Mouse (Mus musculus): ENCODE data around the gene Dcaf10. TPM values are rescaled to one million over a fixed set of nuclear protein-coding genes. Genes with fewer than 3 reads are reported as not detected.
A peak's percentile ranks its signal among the peaks of the same experiment; 100 is the strongest.
"Not testable (repeated sequence)": the region's sequence is repeated elsewhere in the genome, so short reads cannot be mapped to it uniquely, and the experiment has no call there.

Gene Dcaf10
- total RNA-seq (2017) = 9.7 and 12.0 TPM in 2 replicates

GRCm38 (mm10) chr4:45341669-45342249, at the start of gene Dcaf10:
Gene Dcaf10 (plus strand): TSS chr4:45342101.
- peak; percentile 96 for ATAC-seq (replicated peaks; ENCODE audit: low read depth, poor library complexity, severe bottlenecking)

DNA sequence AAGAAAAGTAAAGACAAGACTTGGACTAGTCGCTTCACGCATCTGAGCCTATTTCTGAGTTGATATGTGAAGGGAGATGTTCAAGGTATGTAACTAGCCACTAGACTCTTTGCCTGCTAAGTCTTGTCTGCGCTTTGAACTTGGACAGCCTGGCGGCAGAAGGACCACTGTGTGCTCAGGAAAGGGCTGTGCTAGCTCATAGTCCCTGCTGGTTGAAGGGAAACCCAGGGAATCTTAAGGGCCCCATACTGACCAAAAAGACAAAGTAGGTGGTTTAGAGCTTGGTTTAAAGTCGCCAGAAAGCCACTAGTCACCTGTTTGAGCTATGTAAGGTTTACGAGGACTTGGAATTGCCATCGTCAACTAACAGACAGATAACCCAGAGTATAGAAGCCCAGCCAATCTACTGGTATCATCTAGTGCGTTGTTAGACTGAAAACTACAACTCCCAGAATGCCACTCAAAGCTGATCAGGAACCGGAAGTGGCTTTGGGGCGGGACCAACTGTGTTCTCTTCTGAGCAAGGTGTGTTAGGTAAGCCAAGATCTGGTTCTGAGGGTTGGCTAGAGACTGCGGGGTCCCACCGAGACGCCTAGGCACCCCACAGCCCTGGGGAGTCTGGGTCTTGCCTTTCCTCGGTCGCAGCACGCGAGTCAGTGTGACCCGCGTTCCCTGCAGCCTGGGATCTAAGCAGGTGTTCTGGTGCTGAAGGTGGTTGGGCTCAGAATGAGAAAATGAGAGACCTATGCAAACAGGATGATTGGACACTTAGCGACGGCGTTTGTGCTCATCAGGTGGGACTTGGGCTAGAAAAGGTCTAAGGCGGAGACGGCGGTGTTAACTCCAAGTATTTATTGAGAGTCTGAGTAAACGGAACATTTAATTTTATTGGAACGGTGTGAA, 45.0 kb upstream of the Dcaf10 start, which contains the start of gene Trmt10b:
Gene Trmt10b, plus strand, starts transcription at position 466 of the 903 bp plus-strand sequence.
- ATAC-seq (replicated peaks; ENCODE audit: low read depth, poor library complexity, severe bottlenecking) = peak; percentile 94

- ATAC-seq (replicated peaks; ENCODE audit: low read depth, poor library complexity, severe bottlenecking) = no peak
These were observed 36.4 kb upstream of the Dcaf10 start for GRCm38 (mm10) chr4:45305536-45305935.

GRCm38 (mm10) chr4:45308046-45308445, 33.9 kb upstream of the Dcaf10 start:
- peak; percentile 80 for ATAC-seq (replicated peaks; ENCODE audit: low read depth, poor library complexity, severe bottlenecking)

DNA sequence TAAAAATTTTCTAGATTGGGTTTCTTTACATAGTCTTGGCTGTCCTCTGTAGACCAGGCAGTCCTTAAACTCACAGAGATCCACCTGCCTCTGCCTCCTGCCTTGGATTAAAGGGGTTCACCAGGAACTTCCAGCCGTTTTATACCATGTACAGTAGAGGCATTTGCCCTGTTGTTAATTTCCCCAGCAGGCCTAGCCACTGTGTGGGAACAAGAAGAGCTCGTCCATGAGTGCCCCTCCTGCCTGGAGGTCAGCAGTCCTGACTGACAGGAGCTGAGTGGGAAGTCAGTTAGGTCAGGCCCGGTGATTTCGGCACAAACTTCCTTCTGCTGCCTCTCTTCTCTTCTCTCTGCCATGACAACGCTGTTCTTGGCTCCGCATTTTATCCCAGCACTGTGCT, 33.3 kb upstream of the Dcaf10 start:
- ATAC-seq (replicated peaks; ENCODE audit: low read depth, poor library complexity, severe bottlenecking) = no peak

DNA sequence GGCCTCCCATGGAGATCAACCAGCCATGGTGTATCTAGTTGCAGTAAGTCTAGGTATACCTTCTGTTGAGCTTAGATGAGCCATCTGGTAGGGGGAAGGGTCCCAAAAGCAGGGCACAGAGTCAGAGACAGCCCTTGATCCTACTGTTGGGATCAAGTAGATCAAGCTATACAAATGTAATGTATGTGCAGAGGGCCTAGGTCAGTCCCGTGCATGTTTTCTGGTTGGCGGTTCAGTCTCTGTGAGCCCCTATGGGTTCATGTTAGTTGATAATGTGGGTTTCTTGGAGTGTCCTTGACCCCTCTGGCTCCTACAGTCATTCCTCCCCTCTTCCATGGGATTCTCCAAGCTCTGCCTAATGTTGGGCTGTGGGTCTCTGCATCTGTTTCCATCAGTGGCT, 30.8 kb upstream of the Dcaf10 start:
- no peak for ATAC-seq (replicated peaks; ENCODE audit: low read depth, poor library complexity, severe bottlenecking)

- peak; percentile 91 for ATAC-seq (replicated peaks; ENCODE audit: low read depth, poor library complexity, severe bottlenecking)
These were observed 21.6 kb upstream of the Dcaf10 start for GRCm38 (mm10) chr4:45320159-45320816.

GRCm38 (mm10) chr4:45331139-45331538, 10.8 kb upstream of the Dcaf10 start:
- ATAC-seq (replicated peaks; ENCODE audit: low read depth, poor library complexity, severe bottlenecking) = no peak

- ATAC-seq (replicated peaks; ENCODE audit: low read depth, poor library complexity, severe bottlenecking) = 0 out of 2 replicates have a peak, but pooled peaks have one; percentile 39
These were observed 9.4 kb upstream of the Dcaf10 start for GRCm38 (mm10) chr4:45332466-45332865.

GRCm38 (mm10) chr4:45341226-45341625, 675 bp upstream of the Dcaf10 start:
- no peak for ATAC-seq (replicated peaks; ENCODE audit: low read depth, poor library complexity, severe bottlenecking)

GRCm38 (mm10) chr4:45342286-45343155, 620 bp downstream of the Dcaf10 start, which contains the start of gene Exosc3:
Gene Exosc3 (minus strand): TSS chr4:45342732.
- ATAC-seq (replicated peaks; ENCODE audit: low read depth, poor library complexity, severe bottlenecking) = peak; percentile 31

GRCm38 (mm10) chr4:45356653-45357052, 14.8 kb downstream of the Dcaf10 start:
- ATAC-seq (replicated peaks; ENCODE audit: low read depth, poor library complexity, severe bottlenecking) = no peak

DNA sequence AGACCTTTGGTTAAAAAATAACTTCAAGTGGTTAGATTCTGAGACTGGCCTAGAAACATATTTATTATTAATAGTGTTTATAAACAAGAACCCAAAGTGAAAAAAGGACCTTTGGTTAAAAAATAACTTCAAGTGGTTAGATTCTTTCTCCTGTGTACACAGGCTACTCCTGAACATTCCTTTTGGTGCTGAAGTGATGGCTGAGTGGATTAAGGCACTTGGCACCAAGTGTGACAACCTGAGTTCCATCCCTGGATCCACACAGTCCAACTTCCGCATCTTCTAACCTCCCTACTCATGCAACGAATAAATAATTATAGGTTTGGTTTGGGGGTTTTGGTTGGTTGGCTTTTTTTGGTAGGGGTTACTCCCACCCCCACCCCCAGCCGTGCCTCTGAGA, 29.4 kb downstream of the Dcaf10 start:
- no peak for ATAC-seq (replicated peaks; ENCODE audit: low read depth, poor library complexity, severe bottlenecking)

DNA sequence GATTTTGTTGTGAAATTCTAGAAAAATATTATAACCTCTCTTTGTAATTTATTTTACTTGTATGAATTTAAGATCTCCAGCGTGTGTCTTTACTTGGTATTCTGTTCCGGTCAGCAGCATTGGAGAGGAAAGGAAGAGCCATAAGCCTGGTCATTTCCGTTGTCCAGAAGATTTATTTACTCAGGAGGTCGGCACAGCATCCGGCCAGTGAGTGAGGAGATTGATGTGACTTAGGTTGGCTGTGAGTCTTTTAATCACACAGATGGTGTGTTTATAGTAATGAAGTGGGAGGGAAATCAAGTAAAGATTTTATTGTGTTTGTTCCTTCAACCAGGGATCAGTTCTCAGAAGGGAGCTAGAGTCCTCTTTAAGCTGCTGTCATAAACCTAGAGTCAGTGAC, 33.0 kb downstream of the Dcaf10 start:
- ATAC-seq (replicated peaks; ENCODE audit: low read depth, poor library complexity, severe bottlenecking) = no peak

DNA sequence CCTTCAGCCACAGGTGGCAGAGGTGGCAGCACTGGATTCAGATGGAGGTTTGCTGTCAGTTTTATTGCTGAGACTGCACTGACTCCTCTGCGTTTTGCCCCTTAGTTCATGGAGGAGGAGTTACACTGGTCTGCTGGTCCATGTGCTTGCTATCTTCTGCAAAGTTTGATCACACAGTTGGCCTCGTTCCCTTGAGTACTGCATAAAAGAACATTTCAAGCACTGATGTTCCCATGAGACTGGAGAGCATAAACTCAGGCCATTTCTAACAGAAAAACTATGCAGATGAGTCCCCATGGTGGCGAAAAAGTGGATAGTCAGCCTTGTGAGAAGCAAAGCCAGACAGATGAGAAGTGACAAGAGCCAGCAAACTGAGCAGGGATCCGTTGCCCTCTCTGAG, 34.7 kb downstream of the Dcaf10 start:
- ATAC-seq (replicated peaks; ENCODE audit: low read depth, poor library complexity, severe bottlenecking) = no peak

DNA sequence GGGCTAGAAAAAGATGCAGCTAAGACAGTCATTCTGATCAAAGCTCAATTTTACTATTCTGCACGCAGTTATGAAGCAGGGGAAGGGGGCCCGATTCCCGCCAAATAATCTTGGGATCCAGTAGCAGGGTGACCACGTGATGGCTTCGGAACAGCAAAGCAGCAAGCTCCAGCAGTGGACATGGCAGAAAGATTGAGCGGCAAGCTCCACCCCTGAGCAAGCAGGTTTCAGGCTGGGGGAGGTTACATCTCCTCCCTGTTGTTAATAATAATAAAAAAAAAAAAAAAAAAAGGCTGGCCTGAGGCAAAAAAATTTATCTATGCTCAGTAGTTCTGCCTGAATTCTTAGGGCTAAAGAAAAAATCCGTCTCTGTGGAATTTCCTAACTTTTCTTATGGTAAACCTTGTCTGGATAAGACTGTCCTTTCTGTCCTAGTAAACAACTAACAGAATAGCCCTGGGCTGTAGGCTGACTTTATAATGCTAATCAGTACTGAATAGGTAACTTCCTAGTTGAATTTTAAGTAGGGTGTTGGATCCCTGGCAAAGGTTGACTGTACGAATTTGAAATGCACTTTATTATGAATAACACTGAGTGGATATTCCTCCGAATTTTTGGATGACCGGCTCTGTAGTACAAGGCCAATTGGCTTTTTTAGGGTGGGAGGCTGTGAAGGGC, 39.1 kb downstream of the Dcaf10 start:
- ATAC-seq (replicated peaks; ENCODE audit: low read depth, poor library complexity, severe bottlenecking) = not testable (repeated sequence)

DNA sequence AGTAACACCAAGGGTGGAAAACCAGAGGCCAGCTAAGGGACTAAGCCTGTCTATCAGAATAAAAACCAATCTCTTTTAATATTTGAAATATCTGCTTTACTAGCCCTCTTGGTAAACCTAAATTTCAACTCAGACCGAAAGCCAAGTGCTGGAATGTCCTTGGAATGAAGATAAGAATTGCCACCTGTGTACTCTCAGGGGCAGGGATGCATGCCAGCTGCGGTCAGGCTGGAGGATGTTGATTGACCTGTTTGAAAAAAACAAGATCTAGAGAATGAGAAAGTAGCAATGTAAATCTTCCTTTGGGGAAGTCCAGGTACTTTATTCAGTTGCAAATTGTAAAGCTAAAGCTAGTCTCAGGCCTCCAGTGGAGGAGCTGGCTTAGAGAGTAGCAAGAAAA, 40.2 kb downstream of the Dcaf10 start:
- ATAC-seq (replicated peaks; ENCODE audit: low read depth, poor library complexity, severe bottlenecking) = not testable (repeated sequence)

GRCm38 (mm10) chr4:45387296-45387695, 45.4 kb downstream of the Dcaf10 start:
- not testable (repeated sequence) for ATAC-seq (replicated peaks; ENCODE audit: low read depth, poor library complexity, severe bottlenecking)

DNA sequence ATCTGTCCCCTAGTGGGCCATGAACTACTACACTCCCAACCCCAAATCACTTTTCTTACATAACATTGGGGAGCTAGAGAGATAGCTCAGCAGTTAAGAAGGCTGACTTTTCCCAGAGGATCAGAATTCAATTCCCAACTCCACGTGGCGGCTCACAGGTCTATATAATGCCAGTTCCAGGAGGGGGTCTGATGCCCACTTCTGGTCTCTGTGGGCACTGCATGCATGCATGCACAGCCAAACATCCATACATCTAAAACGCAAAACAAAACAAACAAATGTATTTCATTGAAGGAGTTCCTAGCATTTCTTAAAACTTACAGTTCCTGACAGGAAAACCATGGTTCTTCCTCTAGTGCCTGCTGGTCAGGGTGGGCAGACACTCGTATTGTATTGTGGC, 50.2 kb downstream of the Dcaf10 start:
- no peak for ATAC-seq (replicated peaks; ENCODE audit: low read depth, poor library complexity, severe bottlenecking)

All from common myeloid progenitor, adult 5-6 weeks (primary cell).